Mouse (Mus musculus): ENCODE results near the gene Phc3. TPM values are rescaled to one million over a fixed set of nuclear protein-coding genes. Genes with fewer than 3 reads are reported as not detected.

Gene Phc3
- polyA plus RNA-seq, 1 experiment: 37.3 TPM

DNA sequence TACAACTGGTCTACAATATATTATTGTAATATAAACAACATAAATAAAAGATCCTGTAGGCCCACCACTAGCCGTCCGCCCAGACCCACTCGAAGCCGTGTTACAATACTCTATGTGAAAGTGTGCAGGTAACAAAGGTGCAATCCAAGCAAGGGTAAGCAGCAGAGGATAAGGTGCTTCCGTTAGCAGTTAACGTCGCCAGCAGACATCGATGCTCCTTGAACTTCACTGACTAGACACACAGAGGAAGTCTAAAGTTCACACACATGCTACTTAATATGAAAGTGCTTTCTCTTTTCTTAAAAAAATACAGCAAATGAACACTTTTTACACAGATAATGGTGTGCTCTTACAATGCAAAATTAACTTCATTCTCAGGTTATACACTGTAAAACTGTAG lies 69.8 kb downstream of the Phc3 start:
- Histone ChIP-seq H3K4me1 (ENCODE audit: control insufficient read depth, insufficient read depth, low read length) (no peaks in the 10 kb centered on the region), H3K27ac (ENCODE audit: insufficient read depth, low read length) (no peak overlapping the region), H3K4me3 (ENCODE audit: insufficient read depth, low read length) (no peak overlapping the region)
- TF ChIP-seq POLR2A (IDR thresholded peaks at IDR 0.05; ENCODE audit: low read depth, low read length) (no peak), CTCF (IDR thresholded peaks at IDR 0.05; ENCODE audit: borderline replicate concordance, insufficient read depth, low read length) (no peak)

DNA sequence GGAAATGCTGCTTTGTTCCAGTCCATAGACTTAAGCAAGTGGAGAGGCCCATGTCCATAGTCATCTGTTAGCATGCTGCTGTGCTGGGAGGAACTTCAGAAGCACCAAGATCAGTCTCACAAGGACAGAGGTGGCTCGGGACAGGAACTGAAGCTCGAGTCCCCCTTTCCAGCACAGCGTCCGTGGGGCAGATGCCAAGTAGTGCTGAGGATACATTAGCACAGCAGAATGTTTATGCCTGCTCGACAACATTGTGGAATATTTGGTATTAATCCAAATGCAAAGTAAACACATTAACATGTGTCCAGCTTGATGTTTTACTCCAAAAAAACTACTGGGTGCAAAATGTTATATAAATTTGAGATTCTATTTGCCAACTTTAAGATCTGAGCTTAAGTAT lies 72.5 kb downstream of the Phc3 start:
- TF ChIP-seq POLR2A (IDR thresholded peaks at IDR 0.05; ENCODE audit: low read depth, low read length) (no peak), CTCF (IDR thresholded peaks at IDR 0.05; ENCODE audit: borderline replicate concordance, insufficient read depth, low read length) (no peak)
- H3K4me1 ChIP-seq (ENCODE audit: control insufficient read depth, insufficient read depth, low read length): no peaks in the 10 kb centered on the region

DNA sequence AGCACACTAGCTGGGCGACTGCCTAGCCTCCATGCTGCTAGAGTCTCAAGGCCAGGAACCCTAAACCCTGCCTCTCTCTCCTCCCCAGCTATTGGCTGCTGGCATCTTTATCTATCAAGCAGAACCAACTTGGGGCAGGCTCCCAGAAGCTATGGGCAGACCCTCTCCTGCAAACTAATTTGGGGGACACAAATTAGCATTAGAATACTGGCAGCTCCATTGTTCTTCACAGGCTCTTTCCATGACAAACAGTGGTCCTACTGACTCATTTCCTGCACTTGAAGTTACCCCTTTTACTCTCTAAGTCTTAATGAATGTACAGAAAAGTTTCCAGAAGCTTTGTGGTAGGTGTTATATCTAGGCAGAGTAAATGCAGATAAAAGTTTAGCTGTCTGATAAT lies 80.2 kb downstream of the Phc3 start:
- no peak overlapping the region for H3K27ac ChIP-seq (ENCODE audit: insufficient read depth, low read length)
- no peak overlapping the region for H3K4me3 ChIP-seq (ENCODE audit: insufficient read depth, low read length)
- no peak for TF ChIP-seq CTCF (IDR thresholded peaks at IDR 0.05; ENCODE audit: borderline replicate concordance, insufficient read depth, low read length)
- no peak for TF ChIP-seq POLR2A (IDR thresholded peaks at IDR 0.05; ENCODE audit: low read depth, low read length)
- no peaks in the 10 kb centered on the region for H3K4me1 ChIP-seq (ENCODE audit: control insufficient read depth, insufficient read depth, low read length)

More for the DNA sequence above, 72.5 kb downstream of the Phc3 start:
- no peak overlapping the region for H3K27ac ChIP-seq (ENCODE audit: insufficient read depth, low read length)
- no peak overlapping the region for H3K4me3 ChIP-seq (ENCODE audit: insufficient read depth, low read length)

DNA sequence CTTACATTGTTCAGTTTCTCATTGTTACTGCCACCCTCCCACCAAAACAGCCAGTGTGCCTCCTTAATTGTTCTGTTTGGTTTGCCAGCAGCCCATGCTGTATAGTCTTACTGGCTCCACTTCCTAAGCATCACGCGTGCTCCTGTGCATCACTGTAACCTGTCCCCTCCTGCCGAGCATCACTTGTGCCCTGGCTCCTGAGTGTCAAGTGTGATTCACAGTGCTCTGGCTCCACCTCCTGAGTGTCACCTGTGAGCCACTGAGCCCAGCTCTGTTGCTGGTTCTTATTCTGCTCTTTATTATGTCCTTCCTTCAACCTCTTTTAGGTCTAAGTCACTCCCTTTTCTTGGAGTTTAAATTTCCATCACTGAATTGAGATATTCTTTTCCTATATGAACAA lies 81.8 kb downstream of the Phc3 start:
- TF ChIP-seq CTCF (IDR thresholded peaks at IDR 0.05; ENCODE audit: borderline replicate concordance, insufficient read depth, low read length) (no peak), POLR2A (IDR thresholded peaks at IDR 0.05; ENCODE audit: low read depth, low read length) (no peak)
- Histone ChIP-seq H3K27ac (ENCODE audit: insufficient read depth, low read length) (no peak overlapping the region), H3K4me3 (ENCODE audit: insufficient read depth, low read length) (no peak overlapping the region), H3K4me1 (ENCODE audit: control insufficient read depth, insufficient read depth, low read length) (no peaks in the 10 kb centered on the region)

DNA sequence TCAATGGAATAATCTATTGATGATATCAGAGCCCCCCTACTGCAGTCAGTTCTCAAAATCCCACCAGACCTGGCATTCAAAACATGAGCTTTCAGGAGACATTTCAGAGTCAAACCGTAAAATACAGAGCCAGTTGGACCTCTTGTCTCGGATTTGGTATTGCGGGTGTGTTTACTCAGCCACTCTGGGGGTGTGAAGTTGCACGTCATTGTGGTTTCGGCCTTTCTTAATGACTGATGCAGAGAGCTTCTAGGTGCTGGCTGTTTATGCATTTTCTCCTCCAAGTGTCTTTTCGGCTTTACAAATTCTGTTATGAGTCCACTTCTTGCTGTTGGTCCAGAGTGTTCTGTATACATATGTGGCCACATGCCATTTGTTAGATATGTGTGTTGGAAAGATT lies 92.5 kb downstream of the Phc3 start:
- H3K4me3 ChIP-seq (ENCODE audit: insufficient read depth, low read length): no peak overlapping the region
- TF ChIP-seq CTCF (IDR thresholded peaks at IDR 0.05; ENCODE audit: borderline replicate concordance, insufficient read depth, low read length) (no peak), POLR2A (IDR thresholded peaks at IDR 0.05; ENCODE audit: low read depth, low read length) (no peak)

DNA sequence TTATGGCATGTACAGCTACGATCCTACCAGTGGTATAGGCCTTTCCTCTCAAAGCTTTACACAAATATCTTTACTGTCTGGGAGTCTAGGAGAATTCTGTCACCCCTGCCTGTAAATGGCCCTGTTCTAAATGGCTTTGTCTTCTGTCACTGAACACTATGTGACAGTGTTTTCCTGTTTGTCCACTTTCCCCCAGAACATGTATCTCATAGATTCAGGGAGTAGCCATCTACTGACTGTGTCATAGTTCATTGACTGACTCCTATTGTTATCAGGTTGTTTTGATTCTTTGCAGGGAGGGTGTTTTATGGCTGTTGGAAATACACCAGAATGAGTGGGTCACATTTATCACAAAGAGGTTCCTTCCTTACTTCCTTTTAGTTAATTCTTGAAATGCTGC lies 99.2 kb downstream of the Phc3 start:
- H3K4me1 ChIP-seq (ENCODE audit: control insufficient read depth, insufficient read depth, low read length): no peaks in the 10 kb centered on the region
- no peak overlapping the region for H3K4me3 ChIP-seq (ENCODE audit: insufficient read depth, low read length)
- TF ChIP-seq CTCF (IDR thresholded peaks at IDR 0.05; ENCODE audit: borderline replicate concordance, insufficient read depth, low read length): no peak
- TF ChIP-seq POLR2A (IDR thresholded peaks at IDR 0.05; ENCODE audit: low read depth, low read length): no peak
- no peak overlapping the region for H3K27ac ChIP-seq (ENCODE audit: insufficient read depth, low read length)

More for the DNA sequence above, 92.5 kb downstream of the Phc3 start:
- no peaks in the 10 kb centered on the region for H3K4me1 ChIP-seq (ENCODE audit: control insufficient read depth, insufficient read depth, low read length)
- no peak overlapping the region for H3K27ac ChIP-seq (ENCODE audit: insufficient read depth, low read length)

DNA sequence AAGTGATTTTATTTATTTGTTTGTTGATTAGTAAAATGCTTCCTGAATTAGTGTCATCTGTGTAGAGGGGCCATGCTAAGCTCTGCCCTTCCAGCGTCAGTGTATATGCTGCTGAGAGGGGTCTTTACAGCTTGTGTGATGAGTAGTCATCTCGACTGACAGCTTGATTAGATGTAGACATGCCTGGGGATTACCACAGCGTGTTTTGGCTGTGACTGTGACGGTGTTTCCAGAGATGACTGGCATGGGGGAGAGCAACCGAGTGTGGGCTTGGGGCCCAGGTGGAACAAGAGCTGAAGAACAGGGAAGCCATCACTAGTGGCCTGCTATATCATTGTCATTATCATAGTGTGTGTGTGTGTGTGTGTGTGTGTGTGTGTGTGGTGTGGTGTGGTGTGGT lies 100.6 kb downstream of the Phc3 start:
- Histone ChIP-seq H3K27ac (ENCODE audit: insufficient read depth, low read length) (no peak overlapping the region), H3K4me3 (ENCODE audit: insufficient read depth, low read length) (no peak overlapping the region)
- TF ChIP-seq CTCF (IDR thresholded peaks at IDR 0.05; ENCODE audit: borderline replicate concordance, insufficient read depth, low read length) (no peak), POLR2A (IDR thresholded peaks at IDR 0.05; ENCODE audit: low read depth, low read length) (no peak)

DNA sequence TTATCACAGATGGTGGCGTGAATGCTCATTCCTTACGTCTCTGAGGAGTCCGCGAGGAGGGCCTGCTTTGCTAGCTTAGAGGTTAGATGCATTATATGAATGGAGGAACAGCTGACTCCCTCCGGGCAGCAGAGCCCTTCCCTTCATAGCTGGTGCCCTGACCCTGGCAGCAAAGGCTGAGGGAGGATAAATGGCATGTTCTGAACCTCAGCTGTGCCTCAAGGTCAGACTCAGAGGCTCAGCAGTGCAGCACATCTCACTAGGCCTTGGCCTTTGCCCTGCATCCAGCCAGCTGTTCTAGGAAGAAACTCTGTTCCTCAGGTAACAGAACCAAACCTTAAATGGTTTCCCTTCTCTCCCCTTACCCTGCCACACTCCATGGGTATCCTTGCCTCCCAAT lies 101.0 kb downstream of the Phc3 start:
- no peaks in the 10 kb centered on the region for H3K4me1 ChIP-seq (ENCODE audit: control insufficient read depth, insufficient read depth, low read length)
- no peak for TF ChIP-seq POLR2A (IDR thresholded peaks at IDR 0.05; ENCODE audit: low read depth, low read length)
- TF ChIP-seq CTCF (IDR thresholded peaks at IDR 0.05; ENCODE audit: borderline replicate concordance, insufficient read depth, low read length): no peak
- H3K27ac ChIP-seq (ENCODE audit: insufficient read depth, low read length): no peak overlapping the region
- H3K4me3 ChIP-seq (ENCODE audit: insufficient read depth, low read length): no peak overlapping the region

More for the DNA sequence above, 100.6 kb downstream of the Phc3 start:
- no peaks in the 10 kb centered on the region for H3K4me1 ChIP-seq (ENCODE audit: control insufficient read depth, insufficient read depth, low read length)

DNA sequence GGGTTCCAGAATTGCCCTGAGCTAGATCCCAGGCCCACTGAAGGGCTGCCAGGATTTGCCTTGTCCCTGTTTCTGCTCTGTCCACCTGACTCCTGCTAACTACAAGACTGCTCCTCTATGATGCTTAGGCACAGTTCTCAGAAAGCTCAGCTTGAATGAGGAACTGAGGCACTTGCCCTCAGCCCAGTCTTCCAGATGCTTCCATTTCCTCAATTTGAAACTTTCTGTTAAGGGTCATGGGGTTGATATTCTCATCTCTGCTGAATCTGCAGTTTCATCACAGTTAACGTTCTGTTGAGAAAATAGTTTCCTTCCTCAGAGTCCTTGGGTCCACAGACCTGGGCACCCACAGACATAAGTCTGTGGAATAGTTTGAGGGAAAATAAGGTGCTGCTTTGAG lies 104.6 kb downstream of the Phc3 start:
- no peak overlapping the region for H3K4me3 ChIP-seq (ENCODE audit: insufficient read depth, low read length)
- TF ChIP-seq CTCF (IDR thresholded peaks at IDR 0.05; ENCODE audit: borderline replicate concordance, insufficient read depth, low read length): no peak
- TF ChIP-seq POLR2A (IDR thresholded peaks at IDR 0.05; ENCODE audit: low read depth, low read length): no peak
- no peaks in the 10 kb centered on the region for H3K4me1 ChIP-seq (ENCODE audit: control insufficient read depth, insufficient read depth, low read length)
- no peak overlapping the region for H3K27ac ChIP-seq (ENCODE audit: insufficient read depth, low read length)

DNA sequence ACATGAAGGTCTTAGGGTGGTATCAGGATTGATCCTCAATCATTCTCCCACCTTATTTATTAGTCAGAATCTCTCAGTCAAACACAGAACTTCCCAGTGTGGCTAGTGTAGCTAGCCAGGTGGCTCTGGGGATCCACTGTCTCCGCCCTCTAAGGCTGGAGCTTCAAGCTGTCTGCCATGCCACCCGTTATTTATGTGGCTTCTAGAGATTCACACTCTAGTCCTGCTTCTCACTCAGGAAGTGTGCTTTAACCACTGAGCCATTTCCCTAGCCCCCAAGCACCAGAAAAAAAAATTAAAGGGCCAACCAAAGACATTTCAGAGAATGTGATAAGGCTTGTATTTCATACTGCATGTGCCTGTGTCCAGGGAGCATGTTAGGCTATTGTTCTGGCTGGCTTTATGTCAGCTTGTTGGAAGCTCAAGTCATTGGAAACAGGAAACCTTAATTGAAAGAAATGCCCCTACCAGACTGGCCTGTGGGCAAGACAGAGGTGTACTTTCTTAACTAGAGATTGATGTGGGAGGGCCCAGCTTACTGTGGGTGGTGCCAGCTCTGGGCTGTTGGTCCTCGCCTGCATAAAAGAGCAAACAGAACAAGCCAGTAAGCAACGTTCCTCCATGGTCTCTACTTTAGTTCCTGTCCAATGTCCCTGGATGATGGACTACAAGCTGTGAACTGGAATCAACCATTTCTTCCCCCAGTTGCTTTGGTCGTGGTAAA lies 105.3 kb downstream of the Phc3 start:
- no peak overlapping the region for H3K27ac ChIP-seq (ENCODE audit: insufficient read depth, low read length)
- H3K4me3 ChIP-seq (ENCODE audit: insufficient read depth, low read length): no peak overlapping the region
- TF ChIP-seq POLR2A (IDR thresholded peaks at IDR 0.05; ENCODE audit: low read depth, low read length): no peak
- TF ChIP-seq CTCF (IDR thresholded peaks at IDR 0.05; ENCODE audit: borderline replicate concordance, insufficient read depth, low read length): no peak
- no peaks in the 10 kb centered on the region for H3K4me1 ChIP-seq (ENCODE audit: control insufficient read depth, insufficient read depth, low read length)
